ENCODE assay signal across 30 mouse cellular contexts in the genomic region with DNA sequence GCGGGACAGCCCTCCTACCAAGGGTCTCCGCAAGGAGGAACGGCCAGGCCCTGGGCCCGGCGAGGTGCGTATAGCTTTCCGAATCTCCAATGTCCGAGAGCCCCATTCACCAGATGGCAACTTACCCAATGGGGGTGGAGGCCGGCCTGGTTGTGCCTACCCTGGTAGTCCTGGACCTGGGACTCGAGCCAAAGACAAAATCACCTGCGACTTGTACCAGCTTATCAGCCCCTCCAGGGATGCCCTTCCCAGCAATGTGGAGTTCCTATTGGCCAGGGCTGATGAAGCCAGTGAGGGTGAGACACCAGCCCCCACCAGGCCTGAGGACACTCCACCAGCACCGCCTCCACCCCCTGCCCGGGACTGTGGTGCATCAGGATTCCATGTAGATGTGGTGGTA. TPM values are rescaled to one million over a fixed set of nuclear protein-coding genes. Genes with fewer than 3 reads are reported as not detected.
A peak's percentile ranks its signal among the peaks of the same experiment; 100 is the strongest.
DNase-seq lines count a peak whose midpoint lies in the region; ATAC-seq and TF ChIP-seq lines count a peak whose summit lies in the region.
"Had no signal": no experiment of that assay in that cellular context is flagged by ENCODE, and none has a peak within 500 bp of the region (broad histone marks: within the 10 kb centered on the region; RNA-seq: fewer than 3 reads in every experiment).

No protein-coding gene starts in this region.

- no peaks in the 10 kb centered on the region for H3K9me3 ChIP-seq in intestine, postnatal 0 days (ENCODE audit: control insufficient read depth)
- no peaks in the 10 kb centered on the region for H3K9me3 ChIP-seq in intestine, embryonic 16.5 days (ENCODE audit: control insufficient read depth, low read length)
- H3K9me3 ChIP-seq in kidney, embryonic 15.5 days (replicated peaks) = no peaks in the 10 kb centered on the region
- H3K9me3 ChIP-seq: embryonic facial prominence, embryonic 10.5 days; embryonic facial prominence, embryonic 13.5 days; forebrain, embryonic 12.5 days; forebrain, embryonic 15.5 days; heart, embryonic 10.5 days; heart, embryonic 13.5 days; hindbrain, embryonic 12.5 days; hindbrain, embryonic 15.5 days had no signal

- 0 out of 2 replicates have a peak overlapping the region, but pooled peaks have one; percentile 21 for H3K27ac ChIP-seq in intestine, postnatal 0 days (ENCODE audit: low read depth, low read length)
- H3K27ac ChIP-seq in intestine, embryonic 16.5 days (ENCODE audit: low read length) = no peak overlapping the region
- no peak overlapping the region for H3K27ac ChIP-seq in kidney, embryonic 15.5 days
- H3K27ac ChIP-seq: embryonic facial prominence, embryonic 10.5 days; embryonic facial prominence, embryonic 13.5 days; forebrain, embryonic 12.5 days; forebrain, embryonic 15.5 days; heart, adult 2 months; heart, embryonic 10.5 days; heart, embryonic 13.5 days; hindbrain, embryonic 15.5 days had no signal

- peak; percentile 61 for DNase-seq in cerebellum, adult 11-12 months
- no peak for DNase-seq in cerebellum, postnatal 36 days
- DNase-seq in R1 (ENCODE audit: low read depth, low spot score) = peak; percentile 60
- no peak for DNase-seq in urinary bladder, postnatal 14 days (ENCODE audit: low spot score)
- DNase-seq: adrenal gland, postnatal 10 days; adrenal gland, postnatal 36 days; cerebellum, adult 11 months; cerebellum, adult 8-10 months; embryo, embryonic 11 days; gastrocnemius, postnatal 25 days; heart, adult 2 months; heart, postnatal 14 days had no signal

- H3K27me3 ChIP-seq in intestine, postnatal 0 days (replicated peaks; ENCODE audit: control insufficient read depth, insufficient read depth, low read length) = no peaks in the 10 kb centered on the region
- H3K27me3 ChIP-seq in intestine, embryonic 16.5 days (replicated peaks; ENCODE audit: control insufficient read depth, insufficient read depth, low read length) = no peaks in the 10 kb centered on the region
- no peaks in the 10 kb centered on the region for H3K27me3 ChIP-seq in kidney, embryonic 15.5 days
- H3K27me3 ChIP-seq: embryonic facial prominence, embryonic 13.5 days; forebrain, embryonic 12.5 days; forebrain, embryonic 15.5 days; heart, embryonic 13.5 days; hindbrain, embryonic 12.5 days; hindbrain, embryonic 15.5 days had no signal

- no peak for TF ChIP-seq CTCF in intestine, postnatal 0 days (IDR thresholded peaks at IDR 0.05; ENCODE audit: low read depth)

- H3K4me2 ChIP-seq in intestine, postnatal 0 days (replicated peaks; ENCODE audit: low read depth) = no peak overlapping the region
- H3K4me2 ChIP-seq in intestine, embryonic 16.5 days (ENCODE audit: low read depth, low read length) = no peak overlapping the region
- no peak overlapping the region for H3K4me2 ChIP-seq in kidney, embryonic 15.5 days
- H3K4me2 ChIP-seq: embryonic facial prominence, embryonic 13.5 days; forebrain, embryonic 12.5 days; forebrain, embryonic 15.5 days; heart, embryonic 13.5 days; hindbrain, embryonic 12.5 days; hindbrain, embryonic 15.5 days had no signal

- no peak overlapping the region for H3K4me3 ChIP-seq in intestine, postnatal 0 days (ENCODE audit: low read depth, low read length)
- H3K4me3 ChIP-seq in intestine, embryonic 16.5 days (ENCODE audit: low read length) = no peak overlapping the region
- no peak overlapping the region for H3K4me3 ChIP-seq in kidney, embryonic 15.5 days (replicated peaks)
- H3K4me3 ChIP-seq: embryonic facial prominence, embryonic 13.5 days; erythroblast, embryonic 14.5 days; forebrain, embryonic 12.5 days; forebrain, embryonic 15.5 days; heart, adult 2 months; heart, embryonic 10.5 days; heart, embryonic 13.5 days; hindbrain, embryonic 12.5 days; hindbrain, embryonic 15.5 days had no signal

- no peak for ATAC-seq in intestine, postnatal 0 days
- ATAC-seq in intestine, embryonic 16.5 days = no peak
- 0 out of 2 replicates have a peak, but pooled peaks have one; percentile 11 for ATAC-seq in megakaryocyte-erythroid progenitor cell, adult 5-6 weeks (replicated peaks; ENCODE audit: low FRiP score, low TSS enrichment, poor library complexity, severe bottlenecking)
- ATAC-seq in kidney, embryonic 15.5 days (replicated peaks; ENCODE audit: low FRiP score) = no peak

- 96% methylated on average over 13 of the region's 13 CpGs for WGBS in intestine, postnatal 0 days
- 92% methylated on average over 13 of the region's 13 CpGs for WGBS in intestine, embryonic 16.5 days
- WGBS in kidney, embryonic 15.5 days = 94% methylated on average over 13 of the region's 13 CpGs

- no peaks in the 10 kb centered on the region for H3K4me1 ChIP-seq in intestine, postnatal 0 days (replicated peaks; ENCODE audit: control insufficient read depth, insufficient read depth, low read length)
- H3K4me1 ChIP-seq in intestine, embryonic 16.5 days (ENCODE audit: control insufficient read depth, insufficient read depth, low read length) = peaks cover 5% of the 10 kb centered on the region; the same call in 1 of the 2 replicates
- peaks cover 6% of the 10 kb centered on the region; the same call in 1 of the 2 replicates for H3K4me1 ChIP-seq in kidney, embryonic 15.5 days

- no peak overlapping the region for H3K9ac ChIP-seq in intestine, postnatal 0 days (ENCODE audit: low read depth, low read length)
- H3K9ac ChIP-seq in intestine, embryonic 16.5 days (ENCODE audit: low read depth, low read length) = no peak overlapping the region
- H3K9ac ChIP-seq in kidney, embryonic 15.5 days = no peak overlapping the region
- H3K9ac ChIP-seq: embryonic facial prominence, embryonic 13.5 days; forebrain, embryonic 12.5 days; forebrain, embryonic 15.5 days; heart, embryonic 13.5 days; hindbrain, embryonic 12.5 days; hindbrain, embryonic 15.5 days had no signal

- peaks cover 47% of the 10 kb centered on the region for H3K36me3 ChIP-seq in intestine, postnatal 0 days (ENCODE audit: control insufficient read depth, insufficient read depth)
- H3K36me3 ChIP-seq in intestine, embryonic 16.5 days (ENCODE audit: control insufficient read depth, insufficient read depth, low read length) = peaks cover 20% of the 10 kb centered on the region
- peaks cover 69% of the 10 kb centered on the region for H3K36me3 ChIP-seq in kidney, embryonic 15.5 days

RNA-seq across cellular contexts. Expression of gene Qpctl, which starts 12.9 kb away (rescaled TPM):
- 7.3 and 8.1 TPM in 2 replicates for polyA plus RNA-seq in intestine, postnatal 0 days (2015; fragmentation: Nextera tagmentation; extraction: Ambion mirVana)
- polyA plus RNA-seq in intestine, embryonic 16.5 days (2015; fragmentation: Nextera tagmentation; extraction: Ambion mirVana) = 10.5 and 11.1 TPM in 2 replicates
- total RNA-seq in megakaryocyte-erythroid progenitor cell, adult 5-6 weeks (2014; fragmentation: Nextera tagmentation) = 2.4 and 5.1 TPM in 2 replicates
- 1.1 and 5.5 TPM in 2 replicates for total RNA-seq in megakaryocyte-erythroid progenitor cell, adult 5-6 weeks (2017)
- polyA plus RNA-seq in kidney, embryonic 15.5 days (2015; fragmentation: Nextera tagmentation; extraction: Ambion mirVana) = 13.5 and 14.4 TPM in 2 replicates

RNA-seq across cellular contexts. Expression of gene Snrpd2, which starts 13.4 kb away (rescaled TPM):
- polyA plus RNA-seq in intestine, postnatal 0 days (2015; fragmentation: Nextera tagmentation; extraction: Ambion mirVana) = 66.3 and 69.6 TPM in 2 replicates
- 119 and 132 TPM in 2 replicates for polyA plus RNA-seq in intestine, embryonic 16.5 days (2015; fragmentation: Nextera tagmentation; extraction: Ambion mirVana)
- total RNA-seq in megakaryocyte-erythroid progenitor cell, adult 5-6 weeks (2014; fragmentation: Nextera tagmentation) = 146 and 165 TPM in 2 replicates
- total RNA-seq in megakaryocyte-erythroid progenitor cell, adult 5-6 weeks (2017) = 80.7 and 93.4 TPM in 2 replicates
- polyA plus RNA-seq in kidney, embryonic 15.5 days (2015; fragmentation: Nextera tagmentation; extraction: Ambion mirVana) = 157 and 162 TPM in 2 replicates

RNA-seq across cellular contexts. Expression of gene Fbxo46, which starts 16.5 kb away (rescaled TPM):
- 4.8 and 5.1 TPM in 2 replicates for polyA plus RNA-seq in intestine, postnatal 0 days (2015; fragmentation: Nextera tagmentation; extraction: Ambion mirVana)
- polyA plus RNA-seq in intestine, embryonic 16.5 days (2015; fragmentation: Nextera tagmentation; extraction: Ambion mirVana) = 10.8 and 11.0 TPM in 2 replicates
- total RNA-seq in megakaryocyte-erythroid progenitor cell, adult 5-6 weeks (2014; fragmentation: Nextera tagmentation) = 6.3 and 8.6 TPM in 2 replicates
- total RNA-seq in megakaryocyte-erythroid progenitor cell, adult 5-6 weeks (2017) = 6.1 and 7.8 TPM in 2 replicates
- 16.1 and 16.3 TPM in 2 replicates for polyA plus RNA-seq in kidney, embryonic 15.5 days (2015; fragmentation: Nextera tagmentation; extraction: Ambion mirVana)

RNA-seq across cellular contexts. Expression of gene Gm4969, which starts 18.0 kb away (rescaled TPM):
- 0.38 and 0.39 TPM in 2 replicates for polyA plus RNA-seq in intestine, postnatal 0 days (2015; fragmentation: Nextera tagmentation; extraction: Ambion mirVana)
- 1.5 and 2.1 TPM in 2 replicates for polyA plus RNA-seq in intestine, embryonic 16.5 days (2015; fragmentation: Nextera tagmentation; extraction: Ambion mirVana)
- 0.22 and 0.35 TPM in 2 replicates for total RNA-seq in megakaryocyte-erythroid progenitor cell, adult 5-6 weeks (2014; fragmentation: Nextera tagmentation)
- 0.65 TPM in 1 of 2 replicates, not detected in the other for total RNA-seq in megakaryocyte-erythroid progenitor cell, adult 5-6 weeks (2017)
- polyA plus RNA-seq in kidney, embryonic 15.5 days (2015; fragmentation: Nextera tagmentation; extraction: Ambion mirVana) = 2.9 and 3.4 TPM in 2 replicates
- total RNA-seq: adrenal gland, adult 18-20 months; adrenal gland, postnatal 36 days; gastrocnemius, adult 8-10 months; gastrocnemius, postnatal 25 days; heart, adult 2 months; MEL had no signal
- polyA plus RNA-seq: erythroblast, embryonic 14.5 days; heart, adult 2 months had no signal

RNA-seq across cellular contexts. Expression of gene Gipr, which starts 29.8 kb away (rescaled TPM):
- polyA plus RNA-seq in intestine, postnatal 0 days (2015; fragmentation: Nextera tagmentation; extraction: Ambion mirVana) = 0.48 and 0.67 TPM in 2 replicates
- polyA plus RNA-seq in intestine, embryonic 16.5 days (2015; fragmentation: Nextera tagmentation; extraction: Ambion mirVana) = 3.1 and 3.6 TPM in 2 replicates
- not detected in 2 replicates for total RNA-seq in megakaryocyte-erythroid progenitor cell, adult 5-6 weeks (2014; fragmentation: Nextera tagmentation)
- 0.95 TPM in 1 of 2 replicates, not detected in the other for total RNA-seq in megakaryocyte-erythroid progenitor cell, adult 5-6 weeks (2017)
- polyA plus RNA-seq in kidney, embryonic 15.5 days (2015; fragmentation: Nextera tagmentation; extraction: Ambion mirVana) = 0.76 and 1.0 TPM in 2 replicates
- total RNA-seq: common myeloid progenitor, adult 5-6 weeks; gastrocnemius, postnatal 25 days; hematopoietic stem cell, adult 5-6 weeks had no signal
- polyA plus RNA-seq: erythroblast, embryonic 14.5 days had no signal

Comparison
In these comparisons a context has a peak if more than half of its experiments do, and no peak if none do; other contexts are left out.
1. DNase-seq: peak in cerebellum, adult 11-12 months (single experiment) and R1 (single experiment); none in cerebellum, postnatal 36 days (0 of 2) and urinary bladder, postnatal 14 days (single experiment).